Mouse (Mus musculus): ENCODE data around the gene Rims1.

DNA sequence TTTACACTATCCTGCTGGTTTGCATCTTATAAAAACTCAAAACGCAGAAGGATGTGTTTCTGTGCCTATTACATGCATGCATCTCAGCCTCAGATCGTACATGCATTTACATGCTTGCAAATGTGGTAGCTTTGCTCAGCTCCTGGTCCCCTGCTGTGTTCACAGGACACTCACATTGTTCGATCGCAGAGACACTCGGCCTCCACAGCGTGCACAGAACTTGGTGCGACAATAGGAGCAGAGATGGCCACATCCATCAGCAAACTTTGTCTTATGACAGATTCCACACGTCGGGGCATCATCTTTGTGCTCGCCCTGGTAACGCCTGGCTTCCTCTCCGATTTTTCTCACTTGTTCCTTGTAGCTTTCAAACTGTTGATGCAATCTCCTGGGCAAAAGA, 209.6 kb downstream of the Rims1 start:
- TF ChIP-seq POLR2A (IDR thresholded peaks at IDR 0.05; ENCODE audit: low read depth, low read length) = no peak
- TF ChIP-seq CTCF (IDR thresholded peaks at IDR 0.05; ENCODE audit: borderline replicate concordance, insufficient read depth, low read length) = no peak
